Mouse (Mus musculus): ENCODE data around the gene Tmem94. TPM values are rescaled to one million over a fixed set of nuclear protein-coding genes. Genes with fewer than 3 reads are reported as not detected.
A peak's percentile ranks its signal among the peaks of the same experiment; 100 is the strongest.

Tmem94 gene
- polyA plus RNA-seq, 1 experiment from 2014 or later = 17.0 TPM

GRCm38 (mm10) chr11:115836656-115837395 lies 71.6 kb downstream of the Tmem94 start:
- Histone ChIP-seq H3K4me2 (replicated peaks; ENCODE audit: low read depth, low read length) (no peak overlapping the region), H3K4me3 (ENCODE audit: low read depth, low read length) (no peak overlapping the region), H3K27me3 (replicated peaks; ENCODE audit: insufficient read depth, low read length) (no peaks in the 10 kb centered on the region), H3K27ac (ENCODE audit: low read length) (peak overlapping the region; percentile 90), H3K9me3 (ENCODE audit: low read length) (no peaks in the 10 kb centered on the region), H3K4me1 (ENCODE audit: insufficient read depth, low read depth, low read length) (peaks cover 31% of the 10 kb centered on the region), H3K9ac (replicated peaks; ENCODE audit: low read depth) (no peak overlapping the region), H3K36me3 (ENCODE audit: insufficient read depth, low read length) (no peaks in the 10 kb centered on the region)
- DNase-seq (ENCODE audit: low spot score) (peak; percentile 91), ATAC-seq (peak; percentile 73)
- WGBS = 43% methylated on average over 11 of the region's 11 CpGs
- TF ChIP-seq CTCF (IDR thresholded peaks at IDR 0.05) (no peak), EP300 (IDR thresholded peaks at IDR 0.05) (peak; percentile 94)

- Histone ChIP-seq H3K9ac (replicated peaks; ENCODE audit: low read depth) (no peak overlapping the region), H3K36me3 (ENCODE audit: insufficient read depth, low read length) (no peaks in the 10 kb centered on the region), H3K9me3 (ENCODE audit: low read length) (no peaks in the 10 kb centered on the region), H3K27ac (ENCODE audit: low read length) (peak overlapping the region; percentile 90), H3K4me2 (replicated peaks; ENCODE audit: low read depth, low read length) (no peak overlapping the region), H3K4me3 (ENCODE audit: low read depth, low read length) (no peak overlapping the region), H3K27me3 (replicated peaks; ENCODE audit: insufficient read depth, low read length) (no peaks in the 10 kb centered on the region), H3K4me1 (ENCODE audit: insufficient read depth, low read depth, low read length) (peaks cover 29% of the 10 kb centered on the region)
- WGBS = 66% methylated on average over 22 of the region's 22 CpGs
- TF ChIP-seq EP300 (IDR thresholded peaks at IDR 0.05) (no peak), CTCF (IDR thresholded peaks at IDR 0.05) (no peak)
- DNase-seq (ENCODE audit: low spot score) (no peak), ATAC-seq (no peak)
Measured at GRCm38 (mm10) chr11:115837606-115838345, 72.5 kb downstream of the Tmem94 start.

- ATAC-seq (peak; percentile 53), DNase-seq (ENCODE audit: low spot score) (peak; percentile 74)
- H3K9me3 ChIP-seq (ENCODE audit: low read length) = no peaks in the 10 kb centered on the region
- H3K27ac ChIP-seq (ENCODE audit: low read length) = peak overlapping the region; percentile 90
- WGBS = 35% methylated on average over 4 of the region's 4 CpGs
- no peak overlapping the region for H3K9ac ChIP-seq (replicated peaks; ENCODE audit: low read depth)
- no peak overlapping the region for H3K4me2 ChIP-seq (replicated peaks; ENCODE audit: low read depth, low read length)
- H3K4me1 ChIP-seq (ENCODE audit: insufficient read depth, low read depth, low read length) = peaks cover 24% of the 10 kb centered on the region
- no peaks in the 10 kb centered on the region for H3K27me3 ChIP-seq (replicated peaks; ENCODE audit: insufficient read depth, low read length)
- TF ChIP-seq CTCF (IDR thresholded peaks at IDR 0.05) (no peak), EP300 (IDR thresholded peaks at IDR 0.05) (no peak)
- H3K4me3 ChIP-seq (ENCODE audit: low read depth, low read length) = no peak overlapping the region
- no peaks in the 10 kb centered on the region for H3K36me3 ChIP-seq (ENCODE audit: insufficient read depth, low read length)
Measured at GRCm38 (mm10) chr11:115838895-115839311, 73.7 kb downstream of the Tmem94 start.

GRCm38 (mm10) chr11:115839732-115840131 lies 74.5 kb downstream of the Tmem94 start:
- DNase-seq (ENCODE audit: low spot score) = no peak
- H3K9me3 ChIP-seq (ENCODE audit: low read length) = no peaks in the 10 kb centered on the region
- H3K36me3 ChIP-seq (ENCODE audit: insufficient read depth, low read length) = no peaks in the 10 kb centered on the region
- peak overlapping the region; percentile 90 for H3K27ac ChIP-seq (ENCODE audit: low read length)
- ATAC-seq = no peak
- TF ChIP-seq EP300 (IDR thresholded peaks at IDR 0.05) (no peak), CTCF (IDR thresholded peaks at IDR 0.05) (no peak)
- no peak overlapping the region for H3K9ac ChIP-seq (replicated peaks; ENCODE audit: low read depth)
- H3K4me3 ChIP-seq (ENCODE audit: low read depth, low read length) = no peak overlapping the region
- 25% methylated on average over 3 of the region's 3 CpGs for WGBS
- no peak overlapping the region for H3K4me2 ChIP-seq (replicated peaks; ENCODE audit: low read depth, low read length)
- peaks cover 25% of the 10 kb centered on the region for H3K4me1 ChIP-seq (ENCODE audit: insufficient read depth, low read depth, low read length)
- H3K27me3 ChIP-seq (replicated peaks; ENCODE audit: insufficient read depth, low read length) = no peaks in the 10 kb centered on the region

GRCm38 (mm10) chr11:115841044-115841443 lies 75.8 kb downstream of the Tmem94 start:
- Histone ChIP-seq H3K36me3 (ENCODE audit: insufficient read depth, low read length) (peaks cover 8% of the 10 kb centered on the region), H3K9me3 (ENCODE audit: low read length) (no peaks in the 10 kb centered on the region), H3K27ac (ENCODE audit: low read length) (peak overlapping the region; percentile 84), H3K4me1 (ENCODE audit: insufficient read depth, low read depth, low read length) (peaks cover 25% of the 10 kb centered on the region), H3K4me2 (replicated peaks; ENCODE audit: low read depth, low read length) (no peak overlapping the region), H3K27me3 (replicated peaks; ENCODE audit: insufficient read depth, low read length) (no peaks in the 10 kb centered on the region), H3K9ac (replicated peaks; ENCODE audit: low read depth) (no peak overlapping the region), H3K4me3 (ENCODE audit: low read depth, low read length) (no peak overlapping the region)
- no peak for TF ChIP-seq EP300 (IDR thresholded peaks at IDR 0.05)
- TF ChIP-seq CTCF (IDR thresholded peaks at IDR 0.05) = peak; percentile 41
- DNase-seq (ENCODE audit: low spot score) = no peak
- 83% methylated on average over 6 of the region's 6 CpGs for WGBS
- ATAC-seq = no peak

- peaks cover 25% of the 10 kb centered on the region for H3K4me1 ChIP-seq (ENCODE audit: insufficient read depth, low read depth, low read length)
- TF ChIP-seq EP300 (IDR thresholded peaks at IDR 0.05) (peak; percentile 94), CTCF (IDR thresholded peaks at IDR 0.05) (no peak)
- H3K36me3 ChIP-seq (ENCODE audit: insufficient read depth, low read length) = peaks cover 12% of the 10 kb centered on the region
- no peak overlapping the region for H3K9ac ChIP-seq (replicated peaks; ENCODE audit: low read depth)
- DNase-seq (ENCODE audit: low spot score) (peak; percentile 72), ATAC-seq (peak; percentile 62)
- no peaks in the 10 kb centered on the region for H3K27me3 ChIP-seq (replicated peaks; ENCODE audit: insufficient read depth, low read length)
- no peaks in the 10 kb centered on the region for H3K9me3 ChIP-seq (ENCODE audit: low read length)
- no peak overlapping the region for H3K4me2 ChIP-seq (replicated peaks; ENCODE audit: low read depth, low read length)
- H3K4me3 ChIP-seq (ENCODE audit: low read depth, low read length) = no peak overlapping the region
- peak overlapping the region; percentile 84 for H3K27ac ChIP-seq (ENCODE audit: low read length)
- 13% methylated on average over 6 of the region's 6 CpGs for WGBS
Measured at GRCm38 (mm10) chr11:115841961-115842550, 76.8 kb downstream of the Tmem94 start.

Data from lung, postnatal 0 days (tissue).